Mouse (Mus musculus) heart, postnatal 0 days (tissue): ENCODE data around the gene Fndc4. TPM values are rescaled to one million over a fixed set of nuclear protein-coding genes. Genes with fewer than 3 reads are reported as not detected.

Experiments used
- ATAC-seq: fragments of 200-750 bp; cut with Nextera tagmentation; 2 replicates; pipeline ENCODE4 v1.8.0; 2017; ENCODE audit warnings: low read depth, moderate number of reproducible peaks, moderate library complexity; ENCODE audit not compliant: insufficient read depth
- DNase-seq: peaks from one replicate; pipeline ENCODE4 v3.0.0-alpha.2; 2016; ENCODE audit warnings: low spot score
- H3K27ac ChIP-seq: fragments of 300-500 bp; sonication (generic); 2 replicates; pipeline ENCODE4 v1.5.1; 2014; ENCODE audit warnings: low read depth, mild to moderate bottlenecking
- H3K27me3 ChIP-seq: fragments of 300-500 bp; sonication (generic); 2 replicates; pipeline ENCODE4 v1.6.1; 2014; ENCODE audit warnings: low read length, mixed read lengths; ENCODE audit not compliant: control insufficient read depth, insufficient read depth
- H3K36me3 ChIP-seq: fragments of 300-500 bp; sonication (generic); replicated peaks from 2 replicates; pipeline ENCODE4 v1.6.1; 2014; ENCODE audit warnings: low read length, mixed read lengths; ENCODE audit not compliant: control insufficient read depth, insufficient read depth
- H3K4me1 ChIP-seq: fragments of 300-500 bp; sonication (generic); 2 replicates; pipeline ENCODE4 v1.6.1; 2014; ENCODE audit warnings: antibody characterized with exemption; ENCODE audit not compliant: control insufficient read depth, insufficient read depth
- H3K4me2 ChIP-seq: fragments of 300-500 bp; sonication (generic); 2 replicates; pipeline ENCODE4 v1.6.1; 2014; ENCODE audit warnings: low read depth, mild to moderate bottlenecking, low read length, moderate library complexity
- H3K4me3 ChIP-seq: fragments of 300-500 bp; sonication (generic); 2 replicates; pipeline ENCODE4 v1.5.1; 2014; ENCODE audit warnings: low read depth, low read length
- H3K9ac ChIP-seq: fragments of 300-500 bp; sonication (generic); replicated peaks from 2 replicates; pipeline ENCODE4 v1.6.1; 2014; ENCODE audit warnings: low read depth, low read length, mixed read lengths
- H3K9me3 ChIP-seq: fragments of 300-500 bp; sonication (generic); replicated peaks from 2 replicates; pipeline ENCODE4 v1.6.1; 2016; ENCODE audit warnings: low read length; ENCODE audit not compliant: control insufficient read depth
- CTCF ChIP-seq: IDR thresholded peaks from 2 replicates; pipeline ENCODE4 v1.5.1; 2016; ENCODE audit warnings: antibody characterized with exemption, control low read depth, low read depth
- EP300 ChIP-seq: IDR thresholded peaks from 2 replicates; pipeline ENCODE4 v1.6.1; 2016; ENCODE audit warnings: antibody characterized with exemption, low read depth
- WGBS: fragments of 180-500 bp; shearing (Covaris S2); extraction: QIAGEN DNeasy Blood & Tissue Kit; methylation state at CpG from one replicate; pipeline ENCODE4 v1.1.7; 2014; 5-methylcytosine and 5-hydroxymethylcytosine counted together
- polyA plus RNA-seq: library from polyadenylated mRNA; unstranded; fragments of >200 nt; fragmentation: Nextera tagmentation; extraction: Ambion mirVana; gene quantifications from 2 replicates; pipeline ENCODE4 v1.2.1, GENCODE M21; 2015
- total RNA-seq: library from RNA; depleted of rRNA; stranded (reverse); fragments of >200 nt; gene quantifications from 2 replicates; pipeline ENCODE4 v1.2.3, GENCODE M21; 2014; ENCODE audit warnings: low replicate concordance

Fndc4 gene
- total and polyA plus RNA-seq, 2 experiments from 2014 or later, result 5.4 to 21.2 TPM

DNA sequence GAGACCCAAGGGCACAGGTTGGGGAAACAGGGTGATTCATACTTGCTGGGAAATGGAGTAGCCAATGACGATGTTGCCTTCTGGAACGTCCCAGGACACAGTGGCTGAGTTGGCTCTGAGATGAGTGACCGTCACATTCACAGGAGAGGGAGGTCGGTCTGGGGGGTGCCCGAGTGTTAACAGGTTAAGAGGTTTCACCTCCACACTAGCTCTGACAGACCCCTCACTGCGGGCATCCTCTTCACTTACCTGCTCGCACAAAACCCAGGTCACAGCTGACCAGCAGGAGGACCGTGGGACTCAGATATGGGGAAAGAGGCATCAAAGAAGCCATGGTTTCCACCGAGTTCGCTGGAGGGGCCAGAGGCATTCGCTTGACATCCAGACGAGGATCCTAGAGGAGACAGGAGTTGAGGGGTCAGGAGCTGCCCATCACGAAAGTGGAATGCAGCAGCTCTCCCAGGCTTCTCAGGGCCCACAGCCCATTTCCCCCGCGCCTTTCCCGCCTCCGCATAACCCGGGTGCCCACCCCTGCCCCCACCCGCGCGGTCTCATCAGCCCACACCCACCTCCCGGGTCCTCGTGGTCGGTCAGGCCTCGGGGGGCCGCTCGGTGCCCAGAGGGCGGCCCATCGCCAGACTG is 795 bp downstream of the Fndc4 start:
- H3K27me3 ChIP-seq, result no peaks in the 10 kb centered on the region
- H3K9me3 ChIP-seq, result no peaks in the 10 kb centered on the region
- H3K27ac ChIP-seq, result no peak overlapping the region
- H3K36me3 ChIP-seq, result no peaks in the 10 kb centered on the region
- TF ChIP-seq EP300 (no peak), CTCF (no peak)
- H3K4me2 ChIP-seq, result peak overlapping the region; percentile 100
- ATAC-seq (no peak), DNase-seq (no peak)
- peak overlapping the region; percentile 67 for H3K4me3 ChIP-seq
- peak overlapping the region; percentile 64 for H3K9ac ChIP-seq
- WGBS, result 10% methylated on average over 27 of the region's 29 CpGs
- no peaks in the 10 kb centered on the region; the same call in 1 of the 2 replicates for H3K4me1 ChIP-seq

DNA sequence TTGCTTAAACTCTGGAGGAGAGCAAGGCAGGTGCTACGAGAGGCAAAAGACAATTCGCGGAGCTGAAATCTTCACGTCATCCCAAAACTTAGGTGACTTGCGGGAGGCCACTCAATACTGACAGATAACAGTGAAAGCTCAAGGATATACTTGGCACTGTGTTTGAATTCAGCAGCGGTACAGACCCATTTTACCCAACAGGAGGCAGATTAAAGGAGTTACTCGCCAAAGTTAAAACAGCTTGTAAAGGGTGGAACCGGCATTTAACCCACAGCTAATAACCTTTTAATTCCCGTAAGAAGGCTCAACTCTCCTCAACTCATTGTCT is 4.6 kb downstream of the Fndc4 start:
- 4% methylated on average over 9 of the region's 9 CpGs for WGBS
- peak overlapping the region; percentile 73 for H3K27ac ChIP-seq
- H3K27me3 ChIP-seq, result no peaks in the 10 kb centered on the region
- H3K4me1 ChIP-seq, result peaks cover 5% of the 10 kb centered on the region; the same call in 1 of the 2 replicates
- H3K9ac ChIP-seq, result peak overlapping the region; percentile 46; the same call in 1 of the 2 replicates
- ATAC-seq (peak; percentile 20), DNase-seq (no peak)
- H3K4me2 ChIP-seq, result peak overlapping the region; percentile 78
- peak overlapping the region; percentile 59 for H3K4me3 ChIP-seq
- TF ChIP-seq CTCF, result no peak; the same call in 1 of the 2 replicates
- no peak for TF ChIP-seq EP300
- H3K36me3 ChIP-seq, result peaks cover 7% of the 10 kb centered on the region
- no peaks in the 10 kb centered on the region for H3K9me3 ChIP-seq

DNA sequence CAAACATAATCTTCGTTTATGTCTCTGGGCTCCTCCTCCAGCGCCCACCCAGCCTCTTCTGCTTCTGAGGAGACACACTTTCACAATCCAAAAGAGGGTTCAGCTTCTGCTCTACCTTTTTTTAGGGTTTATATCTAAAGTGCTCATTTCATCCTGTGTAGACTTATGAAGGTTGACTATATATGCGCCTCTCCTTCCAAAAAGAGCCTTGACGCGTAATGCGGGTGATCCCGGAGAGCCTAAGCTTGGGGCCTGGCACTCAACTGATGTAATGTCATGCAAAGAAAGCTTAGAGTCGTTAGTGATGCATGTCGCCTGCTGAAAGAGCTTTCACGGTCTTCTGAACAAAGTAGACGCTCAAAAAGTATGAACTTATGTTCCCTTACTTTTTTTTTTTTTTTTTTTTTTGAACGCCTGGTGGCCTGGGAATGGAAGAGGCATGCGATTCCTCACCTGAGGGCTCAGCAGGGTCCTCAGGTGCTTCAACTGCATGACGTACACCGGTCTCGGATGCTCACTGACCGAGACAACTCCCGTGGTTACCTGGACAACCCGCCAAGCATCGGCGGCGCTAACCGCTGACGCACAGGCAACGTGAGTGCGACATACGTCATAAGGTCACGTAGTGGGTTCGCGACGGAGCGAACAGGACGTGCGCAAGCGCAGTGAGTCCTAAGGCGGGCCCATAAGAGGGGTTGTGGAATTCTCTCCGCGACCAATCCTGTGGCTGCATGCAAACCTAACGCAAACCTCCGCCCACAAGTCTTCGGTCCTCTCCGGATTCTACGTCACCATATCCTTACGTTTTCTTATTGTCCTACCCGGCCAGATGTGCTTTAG is 5.1 kb downstream of the Fndc4 start, which contains the start of gene Ift172:
Gene Ift172 (minus strand): TSS at position 596 of the 840 bp plus-strand sequence.
- Histone ChIP-seq H3K4me3 (peak within 1 kb of the TSS; percentile 59), H3K36me3 (peaks cover 13% of the 10 kb centered on the region), H3K9me3 (no peaks in the 10 kb centered on the region), H3K4me2 (peak within 1 kb of the TSS; percentile 78), H3K9ac (peak within 1 kb of the TSS; percentile 46), H3K27me3 (no peaks in the 10 kb centered on the region), H3K27ac (peak within 1 kb of the TSS; percentile 73), H3K4me1 (peaks cover 5% of the 10 kb centered on the region; the same call in 1 of the 2 replicates)
- 2% methylated on average over 45 of the region's 45 CpGs for WGBS
- no peak for TF ChIP-seq CTCF
- no peak for TF ChIP-seq EP300
- peak; percentile 99 for DNase-seq
- ATAC-seq, result peak; percentile 99

DNA sequence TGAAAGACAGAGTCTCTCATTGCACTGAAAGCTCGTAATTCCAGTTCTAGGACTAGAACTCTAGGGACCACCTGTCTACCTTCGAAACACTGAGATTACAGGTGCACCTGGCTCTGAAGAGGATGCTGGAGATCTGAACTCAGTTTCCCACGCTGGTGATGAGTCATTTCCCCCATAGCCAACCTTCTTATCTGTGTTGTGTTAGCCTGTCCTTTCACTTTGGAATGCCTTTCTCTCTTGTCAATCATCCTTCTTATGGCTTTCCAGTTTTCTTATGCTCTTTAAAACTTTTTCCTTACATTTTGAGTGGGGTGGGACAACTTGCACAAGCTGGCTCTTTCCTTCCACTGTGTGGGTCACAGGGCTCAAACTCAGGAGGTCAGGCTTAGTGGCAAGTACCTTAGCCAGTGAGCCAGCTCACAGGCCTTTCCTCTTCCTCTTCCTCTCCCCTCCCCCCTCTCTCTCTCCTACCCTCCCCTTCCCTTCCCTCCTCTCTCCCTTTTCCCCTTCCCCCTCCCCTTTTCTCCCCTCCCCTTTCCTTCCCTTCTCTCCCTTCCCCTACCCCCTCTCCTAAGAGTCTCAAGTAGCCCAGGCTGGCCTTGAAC is 6.2 kb downstream of the Fndc4 start:
- ATAC-seq (no peak), DNase-seq (no peak)
- Histone ChIP-seq H3K4me3 (no peak overlapping the region), H3K4me1 (peaks cover 5% of the 10 kb centered on the region; the same call in 1 of the 2 replicates), H3K4me2 (0 out of 2 replicates have a peak overlapping the region, but pooled peaks have one; percentile 78), H3K9me3 (no peaks in the 10 kb centered on the region), H3K36me3 (peaks cover 23% of the 10 kb centered on the region), H3K27me3 (no peaks in the 10 kb centered on the region), H3K27ac (no peak overlapping the region), H3K9ac (no peak overlapping the region; the same call in 1 of the 2 replicates)
- TF ChIP-seq CTCF, result no peak
- no peak for TF ChIP-seq EP300
- WGBS, result 64% methylated on average over 3 of the region's 3 CpGs

DNA sequence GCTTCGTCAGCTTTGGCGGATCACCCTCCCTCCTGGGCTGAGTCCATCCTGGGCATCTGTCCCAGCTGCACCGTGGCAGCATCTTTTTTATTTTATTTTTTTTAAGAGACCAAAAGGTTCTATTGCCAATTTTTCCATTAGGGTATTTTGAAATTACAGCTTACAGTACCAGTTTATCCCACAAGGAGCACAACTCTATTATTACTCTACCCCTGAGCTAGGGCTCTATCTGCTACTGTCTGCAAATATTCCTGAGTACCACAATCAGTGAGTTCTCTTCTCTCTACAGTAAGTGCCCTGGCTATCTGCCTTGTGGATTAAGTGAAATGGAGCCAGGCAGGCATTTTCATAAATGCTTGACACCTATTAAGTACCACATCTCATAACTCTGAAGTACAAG is 7.2 kb downstream of the Fndc4 start:
- Histone ChIP-seq H3K27me3 (no peaks in the 10 kb centered on the region), H3K4me3 (no peak overlapping the region), H3K9ac (no peak overlapping the region), H3K4me2 (no peak overlapping the region), H3K27ac (no peak overlapping the region), H3K9me3 (no peaks in the 10 kb centered on the region), H3K36me3 (peaks cover 34% of the 10 kb centered on the region), H3K4me1 (peaks cover 5% of the 10 kb centered on the region; the same call in 1 of the 2 replicates)
- no peak for ATAC-seq
- TF ChIP-seq CTCF (no peak), EP300 (no peak)
- DNase-seq, result no peak
- WGBS, result 61% methylated on average over 3 of the region's 3 CpGs
